Mouse (Mus musculus): ENCODE data around the gene Nup62cl. TPM values are rescaled to one million over a fixed set of nuclear protein-coding genes. Genes with fewer than 3 reads are reported as not detected.
A peak's percentile ranks its signal among the peaks of the same experiment; 100 is the strongest.

The Nup62cl gene
- 2.9 and 3.4 TPM in 2 replicates for polyA plus RNA-seq (2015; fragmentation: Nextera tagmentation; extraction: Ambion mirVana)

DNA sequence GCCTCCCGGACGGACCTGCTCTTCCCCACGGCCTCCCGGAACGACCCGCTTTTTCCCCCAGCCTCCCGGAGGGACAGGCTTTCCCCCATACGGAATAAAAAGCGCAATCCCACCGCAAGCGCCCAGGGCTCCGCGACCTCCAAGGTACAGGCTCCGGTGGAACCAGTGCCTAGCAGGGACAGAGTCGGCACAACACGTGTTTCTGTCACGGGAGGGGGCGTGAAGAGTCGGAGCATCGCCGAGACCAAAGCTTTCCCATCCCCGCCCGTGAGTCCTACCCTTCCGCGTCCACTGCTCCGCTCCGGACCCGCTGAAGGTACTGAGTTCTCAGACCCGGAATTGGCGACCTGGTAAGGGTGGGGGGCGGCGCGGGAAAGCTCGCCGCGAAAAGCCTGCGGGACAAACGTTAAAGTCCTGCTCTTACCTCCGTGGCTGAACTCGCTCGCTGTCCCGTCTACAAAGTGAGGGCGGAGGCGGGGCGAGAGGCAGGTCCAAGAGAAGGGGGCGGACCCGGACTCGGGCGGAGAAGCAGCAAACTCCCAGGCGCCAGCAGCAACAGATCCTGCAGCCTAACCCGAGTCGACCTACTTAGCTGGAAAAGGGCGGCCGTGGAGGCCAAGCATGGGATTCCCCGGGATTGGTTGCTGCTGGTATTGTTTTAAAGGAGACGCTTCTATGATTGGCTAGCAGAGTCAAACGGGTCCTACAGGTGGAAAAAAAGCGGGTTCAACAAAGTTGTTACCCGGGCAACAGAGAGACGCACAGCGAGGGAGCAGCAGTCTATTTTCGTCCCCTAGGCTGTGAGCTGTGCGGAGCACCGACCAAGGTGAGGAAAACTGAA lies at the start of gene Nup62cl, which contains the start of gene Pih1h3b:
Nup62cl (minus strand) TSS at position 578 of the 841 bp plus-strand sequence.
Pih1h3b (plus strand) TSS at position 745 of the 841 bp plus-strand sequence.
- Histone ChIP-seq H3K9ac (ENCODE audit: low read depth, low read length) (no peak within 1 kb of the TSS), H3K36me3 (ENCODE audit: control insufficient read depth, insufficient read depth, low read length) (no peaks in the 10 kb centered on the region), H3K4me3 (ENCODE audit: low read length) (peak within 1 kb of the TSS; percentile 46), H3K9me3 (ENCODE audit: control insufficient read depth, low read length) (peaks cover 13% of the 10 kb centered on the region), H3K27me3 (replicated peaks; ENCODE audit: control insufficient read depth, insufficient read depth, low read length) (peaks cover 6% of the 10 kb centered on the region), H3K4me2 (ENCODE audit: low read depth, low read length) (peak within 1 kb of the TSS; percentile 58), H3K4me1 (ENCODE audit: control insufficient read depth, insufficient read depth, low read length) (no peaks in the 10 kb centered on the region), H3K27ac (ENCODE audit: low read length) (no peak within 1 kb of the TSS)
- peak; percentile 86 for ATAC-seq
- 21% methylated on average over 64 of the region's 64 CpGs for WGBS

DNA sequence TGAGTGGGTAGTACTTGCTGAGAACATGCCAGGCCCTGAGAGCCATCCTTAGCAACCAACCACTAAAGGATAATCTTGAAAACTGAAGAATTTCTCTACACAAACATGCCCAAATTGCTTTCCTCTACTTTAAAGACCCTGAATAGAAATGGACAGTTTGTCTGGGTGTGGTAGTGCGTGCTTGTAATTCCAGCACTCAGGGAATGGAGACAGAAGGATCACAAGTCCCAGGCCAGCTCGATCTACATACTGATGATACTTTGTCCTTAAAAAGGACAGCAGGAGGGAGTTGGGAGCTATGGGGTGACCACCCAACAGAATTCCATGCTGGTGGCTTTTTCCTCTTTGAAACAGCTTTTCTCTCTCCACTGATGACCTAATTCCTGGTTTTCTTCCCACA lies 31.6 kb upstream of the Nup62cl start:
- H3K27me3 ChIP-seq (replicated peaks; ENCODE audit: control insufficient read depth, insufficient read depth, low read length), result no peaks in the 10 kb centered on the region
- no peak for ATAC-seq
- no peaks in the 10 kb centered on the region for H3K9me3 ChIP-seq (ENCODE audit: control insufficient read depth, low read length)
- H3K4me1 ChIP-seq (ENCODE audit: control insufficient read depth, insufficient read depth, low read length), result no peaks in the 10 kb centered on the region
- WGBS, result 84% methylated on average over 2 of the region's 2 CpGs
- H3K9ac ChIP-seq (ENCODE audit: low read depth, low read length), result no peak overlapping the region
- H3K36me3 ChIP-seq (ENCODE audit: control insufficient read depth, insufficient read depth, low read length), result no peaks in the 10 kb centered on the region
- H3K4me2 ChIP-seq (ENCODE audit: low read depth, low read length), result no peak overlapping the region
- no peak overlapping the region for H3K27ac ChIP-seq (ENCODE audit: low read length)
- H3K4me3 ChIP-seq (ENCODE audit: low read length), result no peak overlapping the region

- H3K36me3 ChIP-seq (ENCODE audit: control insufficient read depth, insufficient read depth, low read length), result no peaks in the 10 kb centered on the region
- H3K4me2 ChIP-seq (ENCODE audit: low read depth, low read length), result no peak overlapping the region
- no peak overlapping the region for H3K27ac ChIP-seq (ENCODE audit: low read length)
- ATAC-seq, result no peak
- WGBS, result 92% methylated on average over 2 of the region's 2 CpGs
- H3K4me3 ChIP-seq (ENCODE audit: low read length), result no peak overlapping the region
- no peaks in the 10 kb centered on the region for H3K27me3 ChIP-seq (replicated peaks; ENCODE audit: control insufficient read depth, insufficient read depth, low read length)
- H3K4me1 ChIP-seq (ENCODE audit: control insufficient read depth, insufficient read depth, low read length), result no peaks in the 10 kb centered on the region
- H3K9ac ChIP-seq (ENCODE audit: low read depth, low read length), result no peak overlapping the region
- H3K9me3 ChIP-seq (ENCODE audit: control insufficient read depth, low read length), result no peaks in the 10 kb centered on the region
Measured at GRCm38 (mm10) chrX:140082535-140082934, 20.0 kb upstream of the Nup62cl start.

- H3K36me3 ChIP-seq (ENCODE audit: control insufficient read depth, insufficient read depth, low read length), result no peaks in the 10 kb centered on the region
- no peak overlapping the region for H3K9ac ChIP-seq (ENCODE audit: low read depth, low read length)
- H3K27me3 ChIP-seq (replicated peaks; ENCODE audit: control insufficient read depth, insufficient read depth, low read length), result peaks cover 6% of the 10 kb centered on the region
- no peak for ATAC-seq
- H3K4me1 ChIP-seq (ENCODE audit: control insufficient read depth, insufficient read depth, low read length), result no peaks in the 10 kb centered on the region
- WGBS, result 21% methylated on average over 72 of the region's 90 CpGs
- H3K27ac ChIP-seq (ENCODE audit: low read length), result no peak overlapping the region
- peak overlapping the region; percentile 58 for H3K4me2 ChIP-seq (ENCODE audit: low read depth, low read length)
- peak overlapping the region; percentile 46 for H3K4me3 ChIP-seq (ENCODE audit: low read length)
- peaks cover 13% of the 10 kb centered on the region for H3K9me3 ChIP-seq (ENCODE audit: control insufficient read depth, low read length)
Measured at GRCm38 (mm10) chrX:140060886-140061874, 1.3 kb downstream of the Nup62cl start.

DNA sequence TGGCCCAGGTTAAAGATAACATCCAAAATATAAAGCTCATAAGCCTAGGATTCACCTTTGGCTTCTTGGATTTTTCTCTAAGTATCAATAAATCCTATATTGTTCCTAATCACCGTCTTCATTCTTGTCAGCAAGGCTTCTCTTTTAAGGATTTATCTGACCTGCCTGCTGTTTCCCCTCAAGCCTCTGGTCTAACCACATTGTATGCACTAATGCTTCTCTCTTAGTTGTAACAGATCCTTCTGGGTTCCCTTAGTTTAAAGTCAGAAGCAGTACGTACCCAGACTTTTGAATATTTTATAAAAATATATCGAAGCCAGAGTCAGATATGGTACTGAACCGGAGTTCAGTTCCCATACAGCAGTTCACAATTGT lies 63.8 kb downstream of the Nup62cl start:
- Histone ChIP-seq H3K4me1 (ENCODE audit: control insufficient read depth, insufficient read depth, low read length) (no peaks in the 10 kb centered on the region), H3K9me3 (ENCODE audit: control insufficient read depth, low read length) (no peaks in the 10 kb centered on the region), H3K4me3 (ENCODE audit: low read length) (peak overlapping the region; percentile 60; the same call in 1 of the 2 replicates)

GRCm38 (mm10) chrX:139997740-139998690 lies 64.5 kb downstream of the Nup62cl start, which contains the start of gene Rbm41:
Gene Rbm41, minus strand, starts transcription at chrX:139998595.
- 12% methylated on average over 25 of the region's 25 CpGs for WGBS
- no peaks in the 10 kb centered on the region for H3K27me3 ChIP-seq (replicated peaks; ENCODE audit: control insufficient read depth, insufficient read depth, low read length)
- peak within 1 kb of the TSS; percentile 60 for H3K4me3 ChIP-seq (ENCODE audit: low read length)
- H3K9ac ChIP-seq (ENCODE audit: low read depth, low read length), result peak within 1 kb of the TSS; percentile 77
- peak within 1 kb of the TSS; percentile 50 for H3K4me2 ChIP-seq (ENCODE audit: low read depth, low read length)
- peak; percentile 93 for ATAC-seq
- no peaks in the 10 kb centered on the region for H3K36me3 ChIP-seq (ENCODE audit: control insufficient read depth, insufficient read depth, low read length)
- no peaks in the 10 kb centered on the region for H3K4me1 ChIP-seq (ENCODE audit: control insufficient read depth, insufficient read depth, low read length)
- no peaks in the 10 kb centered on the region for H3K9me3 ChIP-seq (ENCODE audit: control insufficient read depth, low read length)
- peak within 1 kb of the TSS; percentile 43 for H3K27ac ChIP-seq (ENCODE audit: low read length)

More for the DNA sequence above, 63.8 kb downstream of the Nup62cl start:
- Histone ChIP-seq H3K36me3 (ENCODE audit: control insufficient read depth, insufficient read depth, low read length) (no peaks in the 10 kb centered on the region), H3K27me3 (replicated peaks; ENCODE audit: control insufficient read depth, insufficient read depth, low read length) (no peaks in the 10 kb centered on the region), H3K27ac (ENCODE audit: low read length) (no peak overlapping the region), H3K4me2 (ENCODE audit: low read depth, low read length) (no peak overlapping the region), H3K9ac (ENCODE audit: low read depth, low read length) (no peak overlapping the region)
- WGBS, result 82% methylated on average over 4 of the region's 4 CpGs
- ATAC-seq, result no peak

DNA sequence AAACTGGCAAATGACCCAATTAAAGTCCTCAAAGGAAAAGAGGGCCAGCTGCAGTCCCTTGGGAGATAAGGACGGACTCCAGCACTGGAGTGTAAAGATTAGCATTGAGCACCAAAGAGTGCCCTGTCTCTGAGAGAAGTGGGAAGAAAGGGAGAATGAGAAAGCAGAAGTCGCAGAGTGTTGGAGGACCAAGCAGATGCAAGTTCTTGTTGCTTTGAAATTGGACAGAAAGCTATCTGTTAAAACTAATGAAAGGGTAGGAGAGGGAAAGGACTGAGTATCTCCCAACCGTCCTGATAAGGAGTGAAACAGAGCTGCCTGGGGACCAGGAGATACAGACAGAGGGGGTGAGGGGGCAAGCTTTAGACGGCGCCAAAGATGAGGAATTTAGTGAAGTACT lies 80.4 kb downstream of the Nup62cl start:
- WGBS, result 79% methylated on average over 5 of the region's 5 CpGs
- Histone ChIP-seq H3K4me3 (ENCODE audit: low read length) (no peak overlapping the region), H3K4me2 (ENCODE audit: low read depth, low read length) (no peak overlapping the region), H3K27ac (ENCODE audit: low read length) (no peak overlapping the region), H3K27me3 (replicated peaks; ENCODE audit: control insufficient read depth, insufficient read depth, low read length) (no peaks in the 10 kb centered on the region), H3K36me3 (ENCODE audit: control insufficient read depth, insufficient read depth, low read length) (no peaks in the 10 kb centered on the region), H3K4me1 (ENCODE audit: control insufficient read depth, insufficient read depth, low read length) (no peaks in the 10 kb centered on the region), H3K9me3 (ENCODE audit: control insufficient read depth, low read length) (no peaks in the 10 kb centered on the region), H3K9ac (ENCODE audit: low read depth, low read length) (no peak overlapping the region)
- no peak for ATAC-seq

Measured in intestine, embryonic 16.5 days (tissue).